Mouse (Mus musculus): Measurements from ENCODE around the gene Slc35e3. TPM values are rescaled to one million over a fixed set of nuclear protein-coding genes. Genes with fewer than 3 reads are reported as not detected.
"Not testable (repeated sequence)": the region's sequence is repeated elsewhere in the genome, so short reads cannot be mapped to it uniquely, and the experiment has no call there.

Slc35e3 gene
- polyA plus RNA-seq, 1 experiment: 19.7 TPM

DNA sequence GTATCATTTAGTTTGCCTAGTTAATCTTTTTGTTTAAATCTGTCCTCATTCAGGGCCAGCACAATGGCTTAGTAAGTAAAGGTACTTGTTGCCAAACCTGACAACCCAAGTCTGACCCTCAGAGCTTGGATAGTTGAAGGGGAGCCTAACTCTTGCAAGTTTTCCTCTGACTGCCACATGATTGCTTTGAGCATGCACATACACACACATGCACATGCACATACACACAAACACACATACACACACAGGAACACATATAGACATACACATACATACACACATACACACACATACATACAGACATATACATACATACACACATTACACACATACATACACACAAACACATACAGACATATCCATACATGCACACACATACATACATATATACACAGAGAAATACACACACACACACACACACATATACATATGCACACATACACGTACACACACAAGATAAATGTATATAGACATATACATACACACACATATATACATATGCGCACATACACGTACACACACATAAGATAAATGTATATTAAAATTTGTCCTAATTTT lies 21.3 kb downstream of the Slc35e3 start:
- H3K36me3 ChIP-seq (ENCODE audit: control insufficient read depth, insufficient read depth, low read length, poor library complexity, severe bottlenecking): no peaks in the 10 kb centered on the region
- TF ChIP-seq CTCF (IDR thresholded peaks at IDR 0.05; ENCODE audit: low read depth, low read length) (no peak), POLR2A (IDR thresholded peaks at IDR 0.05; ENCODE audit: insufficient read depth, low read length) (no peak), EP300 (IDR thresholded peaks at IDR 0.05; ENCODE audit: insufficient read depth, low read depth, low read length) (no peak)
- H3K9ac ChIP-seq (ENCODE audit: low read depth, poor library complexity, severe bottlenecking): no peak overlapping the region
- no peak overlapping the region for H3K27ac ChIP-seq (ENCODE audit: insufficient read depth, low read length)
- H3K27me3 ChIP-seq (ENCODE audit: control insufficient read depth, insufficient read depth, low read length, poor library complexity, severe bottlenecking): no peaks in the 10 kb centered on the region
- H3K4me3 ChIP-seq (ENCODE audit: low read depth, low read length): no peak overlapping the region
- no peaks in the 10 kb centered on the region for H3K4me1 ChIP-seq (ENCODE audit: control insufficient read depth, insufficient read depth, low read length)
- no peaks in the 10 kb centered on the region for H3K9me3 ChIP-seq (replicated peaks; ENCODE audit: control insufficient read depth, insufficient read depth, low read length, poor library complexity, severe bottlenecking)

GRCm38 (mm10) chr10:117724136-117724718 lies 21.9 kb downstream of the Slc35e3 start:
- Histone ChIP-seq H3K9ac (ENCODE audit: low read depth, poor library complexity, severe bottlenecking) (no peak overlapping the region), H3K27ac (ENCODE audit: insufficient read depth, low read length) (no peak overlapping the region), H3K9me3 (replicated peaks; ENCODE audit: control insufficient read depth, insufficient read depth, low read length, poor library complexity, severe bottlenecking) (no peaks in the 10 kb centered on the region), H3K4me1 (ENCODE audit: control insufficient read depth, insufficient read depth, low read length) (no peaks in the 10 kb centered on the region), H3K4me3 (ENCODE audit: low read depth, low read length) (no peak overlapping the region), H3K27me3 (ENCODE audit: control insufficient read depth, insufficient read depth, low read length, poor library complexity, severe bottlenecking) (no peaks in the 10 kb centered on the region), H3K36me3 (ENCODE audit: control insufficient read depth, insufficient read depth, low read length, poor library complexity, severe bottlenecking) (no peaks in the 10 kb centered on the region)
- TF ChIP-seq CTCF (IDR thresholded peaks at IDR 0.05; ENCODE audit: low read depth, low read length) (no peak), EP300 (IDR thresholded peaks at IDR 0.05; ENCODE audit: insufficient read depth, low read depth, low read length) (no peak), POLR2A (IDR thresholded peaks at IDR 0.05; ENCODE audit: insufficient read depth, low read length) (no peak)

DNA sequence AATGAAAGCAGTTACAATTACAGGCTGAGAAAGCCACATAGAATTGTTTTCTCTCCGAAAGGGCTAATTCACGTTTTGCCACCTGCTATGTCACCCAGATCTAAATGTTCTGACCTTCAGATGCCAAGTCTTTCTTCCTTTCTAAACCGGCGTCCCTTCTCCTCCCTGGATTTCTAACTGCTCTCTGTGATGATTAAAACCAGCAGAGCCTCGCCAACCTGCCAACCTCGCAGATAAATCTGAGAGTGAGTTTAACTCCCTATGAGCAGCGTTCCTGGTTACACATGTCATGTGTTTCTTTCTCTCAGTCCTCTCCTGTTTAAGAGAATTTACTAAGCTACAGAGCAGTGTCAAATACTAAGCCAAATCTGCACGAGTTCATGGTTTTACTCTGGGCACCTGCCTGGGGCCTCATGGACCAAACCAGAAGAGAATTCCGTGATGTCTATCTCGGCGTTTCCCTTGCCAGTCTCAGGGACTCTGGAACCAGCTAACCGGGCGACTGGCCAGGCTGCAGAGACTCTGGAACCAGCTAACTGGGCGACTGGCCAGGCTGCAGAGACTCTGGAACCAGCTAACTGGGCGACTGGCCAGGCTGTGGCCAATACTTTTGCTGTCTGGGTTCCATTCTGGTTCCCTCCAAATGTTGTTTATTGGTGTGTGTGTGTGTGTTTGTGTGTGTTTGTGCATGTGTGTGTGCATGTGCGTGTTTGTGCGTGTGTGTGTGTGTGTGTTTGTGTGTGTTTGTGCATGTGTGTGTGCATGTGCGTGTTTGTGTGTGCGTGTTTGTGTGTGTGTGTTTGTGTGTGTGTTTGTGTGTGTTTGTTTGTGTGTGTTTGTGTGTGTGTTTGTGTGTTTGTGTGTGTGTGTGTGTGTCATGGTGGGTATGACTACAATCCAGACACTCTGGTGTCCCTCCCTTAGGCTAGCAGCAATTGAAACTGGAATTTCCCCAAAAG lies 27.7 kb downstream of the Slc35e3 start:
- peaks cover 8% of the 10 kb centered on the region for H3K4me1 ChIP-seq (ENCODE audit: control insufficient read depth, insufficient read depth, low read length)
- H3K27me3 ChIP-seq (ENCODE audit: control insufficient read depth, insufficient read depth, low read length, poor library complexity, severe bottlenecking): no peaks in the 10 kb centered on the region
- no peaks in the 10 kb centered on the region for H3K36me3 ChIP-seq (ENCODE audit: control insufficient read depth, insufficient read depth, low read length, poor library complexity, severe bottlenecking)
- no peak overlapping the region for H3K4me3 ChIP-seq (ENCODE audit: low read depth, low read length)
- peak overlapping the region; percentile 42 for H3K9ac ChIP-seq (ENCODE audit: low read depth, poor library complexity, severe bottlenecking)
- no peaks in the 10 kb centered on the region for H3K9me3 ChIP-seq (replicated peaks; ENCODE audit: control insufficient read depth, insufficient read depth, low read length, poor library complexity, severe bottlenecking)
- H3K27ac ChIP-seq (ENCODE audit: insufficient read depth, low read length): peak overlapping the region; percentile 97
- no peak for TF ChIP-seq POLR2A (IDR thresholded peaks at IDR 0.05; ENCODE audit: insufficient read depth, low read length)
- TF ChIP-seq EP300 (IDR thresholded peaks at IDR 0.05; ENCODE audit: insufficient read depth, low read depth, low read length): no peak
- no peak for TF ChIP-seq CTCF (IDR thresholded peaks at IDR 0.05; ENCODE audit: low read depth, low read length)

DNA sequence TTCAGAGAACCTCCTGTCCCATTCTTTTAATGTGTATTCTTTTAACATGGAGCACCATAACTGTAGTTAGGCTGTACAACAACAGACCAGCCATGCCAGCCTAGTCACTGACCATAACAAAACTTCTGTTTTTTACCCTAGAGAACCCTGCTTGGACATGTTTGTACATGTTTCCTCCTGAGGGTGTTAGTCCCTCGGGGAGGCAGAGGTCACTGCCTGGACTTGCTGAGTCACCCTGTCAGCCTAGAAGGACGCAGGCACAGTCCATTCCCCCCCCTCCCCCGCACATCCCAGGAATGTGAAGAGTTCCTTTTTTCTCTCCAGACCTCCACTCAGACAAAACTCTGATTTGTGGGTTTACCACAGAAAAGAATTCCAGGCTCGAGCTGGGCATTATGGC lies 28.6 kb downstream of the Slc35e3 start:
- Histone ChIP-seq H3K36me3 (ENCODE audit: control insufficient read depth, insufficient read depth, low read length, poor library complexity, severe bottlenecking) (no peaks in the 10 kb centered on the region), H3K27ac (ENCODE audit: insufficient read depth, low read length) (peak overlapping the region; percentile 97), H3K4me1 (ENCODE audit: control insufficient read depth, insufficient read depth, low read length) (peaks cover 8% of the 10 kb centered on the region), H3K27me3 (ENCODE audit: control insufficient read depth, insufficient read depth, low read length, poor library complexity, severe bottlenecking) (no peaks in the 10 kb centered on the region), H3K9ac (ENCODE audit: low read depth, poor library complexity, severe bottlenecking) (peak overlapping the region; percentile 42), H3K9me3 (replicated peaks; ENCODE audit: control insufficient read depth, insufficient read depth, low read length, poor library complexity, severe bottlenecking) (no peaks in the 10 kb centered on the region), H3K4me3 (ENCODE audit: low read depth, low read length) (no peak overlapping the region)
- TF ChIP-seq POLR2A (IDR thresholded peaks at IDR 0.05; ENCODE audit: insufficient read depth, low read length) (no peak), CTCF (IDR thresholded peaks at IDR 0.05; ENCODE audit: low read depth, low read length) (no peak), EP300 (IDR thresholded peaks at IDR 0.05; ENCODE audit: insufficient read depth, low read depth, low read length) (peak; percentile 98)

- no peaks in the 10 kb centered on the region for H3K27me3 ChIP-seq (ENCODE audit: control insufficient read depth, insufficient read depth, low read length, poor library complexity, severe bottlenecking)
- peaks cover 8% of the 10 kb centered on the region for H3K4me1 ChIP-seq (ENCODE audit: control insufficient read depth, insufficient read depth, low read length)
- peak overlapping the region; percentile 97 for H3K27ac ChIP-seq (ENCODE audit: insufficient read depth, low read length)
- H3K9me3 ChIP-seq (replicated peaks; ENCODE audit: control insufficient read depth, insufficient read depth, low read length, poor library complexity, severe bottlenecking): no peaks in the 10 kb centered on the region
- H3K4me3 ChIP-seq (ENCODE audit: low read depth, low read length): no peak overlapping the region
- H3K36me3 ChIP-seq (ENCODE audit: control insufficient read depth, insufficient read depth, low read length, poor library complexity, severe bottlenecking): no peaks in the 10 kb centered on the region
- H3K9ac ChIP-seq (ENCODE audit: low read depth, poor library complexity, severe bottlenecking): 0 out of 2 replicates have a peak overlapping the region, but pooled peaks have one; percentile 42
- TF ChIP-seq EP300 (IDR thresholded peaks at IDR 0.05; ENCODE audit: insufficient read depth, low read depth, low read length) (no peak), CTCF (IDR thresholded peaks at IDR 0.05; ENCODE audit: low read depth, low read length) (peak; percentile 7)
Observed at GRCm38 (mm10) chr10:117716686-117717085, 29.5 kb downstream of the Slc35e3 start.

DNA sequence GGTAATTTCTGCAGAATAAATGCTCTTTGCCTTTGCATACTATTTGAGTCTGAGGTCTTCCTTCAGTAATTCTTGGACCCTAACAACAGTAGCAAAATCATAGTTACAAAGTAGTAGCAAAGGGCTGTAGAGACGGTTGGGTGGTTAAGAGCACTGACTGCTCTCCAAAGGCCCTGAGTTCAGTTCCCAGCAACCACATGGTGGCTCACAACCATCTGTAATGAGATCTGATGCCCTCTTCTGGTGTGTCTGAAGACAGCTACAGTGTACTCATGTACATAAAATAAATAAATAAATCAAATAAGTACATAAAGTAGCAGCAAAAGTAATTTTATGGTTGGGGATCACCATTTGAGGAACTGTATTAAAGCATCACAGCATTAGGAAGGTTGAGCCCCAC lies 30.5 kb downstream of the Slc35e3 start:
- not testable (repeated sequence) for H3K4me1 ChIP-seq (ENCODE audit: control insufficient read depth, insufficient read depth, low read length); H3K36me3 ChIP-seq (ENCODE audit: control insufficient read depth, insufficient read depth, low read length, poor library complexity, severe bottlenecking); H3K4me3 ChIP-seq (ENCODE audit: low read depth, low read length); H3K9me3 ChIP-seq (replicated peaks; ENCODE audit: control insufficient read depth, insufficient read depth, low read length, poor library complexity, severe bottlenecking); H3K27me3 ChIP-seq (ENCODE audit: control insufficient read depth, insufficient read depth, low read length, poor library complexity, severe bottlenecking); H3K9ac ChIP-seq (ENCODE audit: low read depth, poor library complexity, severe bottlenecking); H3K27ac ChIP-seq (ENCODE audit: insufficient read depth, low read length)
